Mouse (Mus musculus) midbrain, postnatal 0 days (tissue): ENCODE measurements around the gene Rimkla. TPM values are rescaled to one million over a fixed set of nuclear protein-coding genes. Genes with fewer than 3 reads are reported as not detected.

Experiments used
- ATAC-seq: fragments of 200-750 bp; cut with Nextera tagmentation; 2 replicates; pipeline ENCODE4 v1.8.0; 2017; ENCODE audit warnings: moderate number of reproducible peaks, mild to moderate bottlenecking, moderate TSS enrichment, moderate library complexity; ENCODE audit not compliant: low FRiP score
- DNase-seq: peaks from one replicate; pipeline ENCODE4 v3.0.0-alpha.2; 2015; ENCODE audit warnings: low spot score
- H3K27ac ChIP-seq: fragments of 300-500 bp; sonication (generic); 2 replicates; pipeline ENCODE4 v1.5.1; 2014; ENCODE audit warnings: low read depth, mild to moderate bottlenecking, low read length, mixed read lengths
- H3K27me3 ChIP-seq: fragments of 300-500 bp; sonication (generic); 2 replicates; pipeline ENCODE4 v1.6.1; 2014; ENCODE audit warnings: low read length, control low read depth, mixed read lengths; ENCODE audit not compliant: insufficient read depth
- H3K36me3 ChIP-seq: fragments of 300-500 bp; sonication (generic); 2 replicates; pipeline ENCODE4 v1.6.1; 2014; ENCODE audit warnings: low read length, control low read depth, mixed read lengths; ENCODE audit not compliant: insufficient read depth
- H3K4me1 ChIP-seq: fragments of 300-500 bp; sonication (generic); 2 replicates; pipeline ENCODE4 v1.6.1; 2014; ENCODE audit warnings: mild to moderate bottlenecking, control low read depth, antibody characterized with exemption, low read length, mixed read lengths; ENCODE audit not compliant: insufficient read depth
- H3K4me2 ChIP-seq: fragments of 300-500 bp; sonication (generic); 2 replicates; pipeline ENCODE4 v1.6.1; 2014; ENCODE audit warnings: low read depth, mild to moderate bottlenecking, low read length, mixed read lengths; ENCODE audit not compliant: poor library complexity, severe bottlenecking
- H3K4me3 ChIP-seq: fragments of 300-500 bp; sonication (generic); 2 replicates; pipeline ENCODE4 v1.5.1; 2014; ENCODE audit warnings: low read depth, mild to moderate bottlenecking, low read length, moderate library complexity
- H3K9ac ChIP-seq: fragments of 300-500 bp; sonication (generic); replicated peaks from 2 replicates; pipeline ENCODE4 v1.6.1; 2014; ENCODE audit warnings: mild to moderate bottlenecking, low read length, moderate library complexity, mixed read lengths; ENCODE audit not compliant: poor library complexity, severe bottlenecking
- H3K9me3 ChIP-seq: fragments of 300-500 bp; sonication (generic); 2 replicates; pipeline ENCODE4 v1.6.1; 2016; ENCODE audit warnings: low read length, control low read depth
- CTCF ChIP-seq: IDR thresholded peaks from 2 replicates; pipeline ENCODE4 v1.5.1; 2016; ENCODE audit warnings: antibody characterized with exemption, mild to moderate bottlenecking
- WGBS: fragments of 180-500 bp; shearing (Covaris S2); extraction: QIAGEN DNeasy Blood & Tissue Kit; methylation state at CpG from one replicate; pipeline ENCODE4 v1.1.7; 2014; 5-methylcytosine and 5-hydroxymethylcytosine counted together
- polyA plus RNA-seq: library from polyadenylated mRNA; unstranded; fragments of >200 nt; fragmentation: Nextera tagmentation; extraction: Ambion mirVana; gene quantifications from 2 replicates; pipeline ENCODE4 v1.2.1, GENCODE M21; 2015
- total RNA-seq: library from RNA; depleted of rRNA; stranded (reverse); fragments of >200 nt; gene quantifications from 2 replicates; pipeline ENCODE4 v1.2.3, GENCODE M21; 2014; rRNA removed

The Rimkla gene
- total and polyA plus RNA-seq, 2 experiments from 2014 or later = 25.8 to 45.3 TPM

DNA sequence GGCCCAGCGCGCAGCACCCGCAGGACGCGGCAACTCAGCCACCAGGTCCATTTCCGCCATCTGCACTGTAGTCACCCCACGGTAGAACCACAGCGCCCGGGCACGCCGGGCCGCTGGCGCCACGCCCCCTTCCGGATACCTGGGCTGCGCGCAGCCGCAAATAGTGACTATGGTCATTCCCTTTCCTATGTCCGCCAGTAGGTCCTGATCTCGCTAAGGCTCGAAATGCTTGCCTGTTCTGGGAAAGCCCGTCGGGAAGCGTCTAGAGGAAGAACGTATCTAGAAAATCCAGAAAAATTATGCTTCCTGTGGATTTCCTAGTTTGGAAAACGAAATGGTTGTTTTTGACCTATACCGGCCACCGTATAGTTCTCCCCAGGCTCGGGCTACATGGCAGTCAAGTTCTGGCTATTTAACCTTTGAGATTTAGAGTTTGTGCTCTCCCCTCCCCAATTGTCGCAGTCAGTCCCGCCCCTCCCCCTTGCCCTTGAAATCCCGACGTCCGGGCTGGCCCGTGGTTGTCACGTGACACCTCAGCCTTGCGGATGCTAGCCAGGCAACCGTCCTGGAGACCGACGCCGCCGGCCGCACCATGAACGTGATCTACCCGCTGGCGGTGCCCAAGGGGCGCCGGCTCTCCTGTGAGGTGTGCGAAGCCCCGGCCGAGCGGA, 70.0 kb downstream of the Rimkla start, which contains the start of the genes Ppcs and Zmynd12:
TSS of gene Ppcs (minus strand) at position 127 of the 671 bp plus-strand sequence.
TSS of gene Zmynd12 (plus strand) at position 521 of the 671 bp plus-strand sequence.
- Histone ChIP-seq H3K4me2 (peak within 1 kb of the TSS; percentile 86), H3K27ac (peak within 1 kb of the TSS; percentile 84), H3K36me3 (no peaks in the 10 kb centered on the region), H3K4me3 (peak within 1 kb of the TSS; percentile 49), H3K9ac (peak within 1 kb of the TSS; percentile 60), H3K9me3 (no peaks in the 10 kb centered on the region), H3K27me3 (no peaks in the 10 kb centered on the region), H3K4me1 (peaks cover 5% of the 10 kb centered on the region; the same call in 1 of the 2 replicates)
- peak; percentile 93 for DNase-seq
- WGBS = under 1% methylated on average over 52 of the region's 52 CpGs
- peak; percentile 90 for ATAC-seq
- peak; percentile 56 for TF ChIP-seq CTCF

DNA sequence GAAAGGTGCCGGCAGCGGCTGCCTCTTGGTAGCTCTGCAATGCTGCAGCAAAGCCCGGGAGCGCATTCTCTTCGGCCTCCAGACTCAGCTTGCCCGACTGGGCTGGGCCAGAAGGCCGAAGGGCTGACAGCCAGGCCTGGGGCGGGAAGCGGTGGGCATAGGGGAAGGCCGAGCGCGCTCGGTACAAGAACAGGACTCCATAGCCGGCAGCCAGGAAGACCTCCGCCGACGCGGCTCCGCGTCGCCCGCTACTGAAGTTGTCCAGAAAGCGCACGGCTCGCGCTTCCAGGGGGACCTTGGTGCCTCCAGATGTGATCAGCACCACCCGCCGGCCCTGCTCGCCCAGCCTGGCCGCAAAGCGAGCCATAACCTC, 70.5 kb downstream of the Rimkla start:
- peak overlapping the region; percentile 86 for H3K4me2 ChIP-seq
- TF ChIP-seq CTCF = no peak
- H3K4me1 ChIP-seq = peaks cover 5% of the 10 kb centered on the region; the same call in 1 of the 2 replicates
- WGBS = under 1% methylated on average over 30 of the region's 31 CpGs
- no peaks in the 10 kb centered on the region for H3K36me3 ChIP-seq
- peak overlapping the region; percentile 60 for H3K9ac ChIP-seq
- ATAC-seq = no peak; the same call in 1 of the 2 replicates
- H3K27me3 ChIP-seq = no peaks in the 10 kb centered on the region
- DNase-seq = peak; percentile 50
- H3K27ac ChIP-seq = peak overlapping the region; percentile 84
- H3K9me3 ChIP-seq = no peaks in the 10 kb centered on the region
- peak overlapping the region; percentile 49 for H3K4me3 ChIP-seq

- Histone ChIP-seq H3K4me1 (peaks cover 5% of the 10 kb centered on the region; the same call in 1 of the 2 replicates), H3K27ac (no peak overlapping the region), H3K4me2 (peak overlapping the region; percentile 86), H3K36me3 (no peaks in the 10 kb centered on the region), H3K9ac (peak overlapping the region; percentile 60), H3K9me3 (no peaks in the 10 kb centered on the region), H3K27me3 (no peaks in the 10 kb centered on the region), H3K4me3 (peak overlapping the region; percentile 49)
- ATAC-seq (no peak), DNase-seq (no peak)
- no peak for TF ChIP-seq CTCF
- 81% methylated on average over 3 of the region's 3 CpGs for WGBS
Observed at GRCm38 (mm10) chr4:119421191-119421590, 71.2 kb downstream of the Rimkla start.

DNA sequence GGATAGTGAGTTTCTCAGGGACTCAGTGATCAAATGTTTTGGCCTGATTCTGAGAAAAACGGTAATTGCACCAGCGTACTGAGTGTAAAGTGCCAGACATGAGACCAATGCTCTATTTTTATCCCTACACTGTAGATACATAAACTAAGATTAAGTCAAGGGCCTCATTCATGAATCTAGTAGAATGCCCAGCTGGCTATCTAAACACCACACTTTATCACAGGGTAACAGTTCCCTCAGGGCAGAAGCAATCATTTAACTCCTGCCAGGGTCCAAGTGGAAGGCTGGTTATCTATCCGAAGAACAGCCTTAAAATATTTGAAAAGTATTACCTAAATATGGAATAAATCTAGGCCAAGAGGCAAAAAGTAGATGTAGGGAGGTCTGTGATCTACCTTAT, 74.5 kb downstream of the Rimkla start:
- no peak overlapping the region for H3K9ac ChIP-seq
- no peak overlapping the region for H3K4me2 ChIP-seq
- TF ChIP-seq CTCF = no peak
- WGBS = 93% methylated on average over 3 of the region's 3 CpGs
- H3K27me3 ChIP-seq = no peaks in the 10 kb centered on the region
- H3K4me1 ChIP-seq = peaks cover 5% of the 10 kb centered on the region; the same call in 1 of the 2 replicates
- no peak for ATAC-seq
- H3K4me3 ChIP-seq = no peak overlapping the region
- H3K27ac ChIP-seq = no peak overlapping the region
- DNase-seq = no peak
- H3K36me3 ChIP-seq = no peaks in the 10 kb centered on the region
- no peaks in the 10 kb centered on the region for H3K9me3 ChIP-seq

- ATAC-seq (no peak), DNase-seq (no peak)
- H3K36me3 ChIP-seq = no peaks in the 10 kb centered on the region
- H3K27me3 ChIP-seq = no peaks in the 10 kb centered on the region
- peaks cover 7% of the 10 kb centered on the region; the same call in 1 of the 2 replicates for H3K4me1 ChIP-seq
- no peak for TF ChIP-seq CTCF
- H3K9ac ChIP-seq = no peak overlapping the region
- no peak overlapping the region for H3K4me3 ChIP-seq
- H3K4me2 ChIP-seq = no peak overlapping the region
- H3K9me3 ChIP-seq = no peaks in the 10 kb centered on the region
- 87% methylated on average over 3 of the region's 3 CpGs for WGBS
- H3K27ac ChIP-seq = no peak overlapping the region
Observed at GRCm38 (mm10) chr4:119417270-119417669, 75.2 kb downstream of the Rimkla start.

Other genes starting within 250 kb of the Rimkla start
- gene Cldn19, start 237.2 kb downstream of the Rimkla start, total RNA-seq = 2.7 and 4.5 TPM in 2 replicates
- 0.75 and 0.77 TPM in 2 replicates for gene Cldn19, start 237.2 kb downstream of the Rimkla start, polyA plus RNA-seq
- 678 and 724 TPM in 2 replicates for gene Ybx1, start 198.0 kb downstream of the Rimkla start, total RNA-seq
- 971 and 1,006 TPM in 2 replicates for gene Ybx1, start 198.0 kb downstream of the Rimkla start, polyA plus RNA-seq
- 22.8 and 30.3 TPM in 2 replicates for gene Ppih, start 172.1 kb downstream of the Rimkla start, total RNA-seq
- 42.7 and 44.3 TPM in 2 replicates for gene Ppih, start 172.1 kb downstream of the Rimkla start, polyA plus RNA-seq
- 9.6 and 11.9 TPM in 2 replicates for gene Ccdc30, start 77.1 kb downstream of the Rimkla start, total RNA-seq
- 24.1 and 24.2 TPM in 2 replicates for gene Ccdc30, start 77.1 kb downstream of the Rimkla start, polyA plus RNA-seq
- gene Ppcs, start 70.2 kb downstream of the Rimkla start, total RNA-seq = 14.7 and 19.2 TPM in 2 replicates
- 23.4 and 26.4 TPM in 2 replicates for gene Ppcs, start 70.2 kb downstream of the Rimkla start, polyA plus RNA-seq
- gene Zmynd12, start 69.8 kb downstream of the Rimkla start, total RNA-seq = 0.16 TPM in 1 of 2 replicates, not detected in the other
- gene Zmynd12, start 69.8 kb downstream of the Rimkla start, polyA plus RNA-seq = 0.44 and 0.64 TPM in 2 replicates
- gene Foxj3, start 44.4 kb upstream of the Rimkla start, total RNA-seq = 39.1 and 46.0 TPM in 2 replicates
- 21.3 and 26.4 TPM in 2 replicates for gene Foxj3, start 44.4 kb upstream of the Rimkla start, polyA plus RNA-seq
- 19.0 and 27.4 TPM in 2 replicates for gene Frg2f1, start 46.9 kb upstream of the Rimkla start, total RNA-seq
- gene Frg2f1, start 46.9 kb upstream of the Rimkla start, polyA plus RNA-seq = 15.9 and 16.1 TPM in 2 replicates
- not detected in 2 replicates for gene Guca2a, start 145.1 kb upstream of the Rimkla start, total RNA-seq
- gene Guca2a, start 145.1 kb upstream of the Rimkla start, polyA plus RNA-seq = not detected in 2 replicates
- gene Guca2b, start 166.3 kb upstream of the Rimkla start, total RNA-seq = not detected in 2 replicates
- not detected in 2 replicates for gene Guca2b, start 166.3 kb upstream of the Rimkla start, polyA plus RNA-seq
- gene Hivep3, start 241.2 kb upstream of the Rimkla start, total RNA-seq = 18.3 and 19.3 TPM in 2 replicates
- 14.3 and 16.5 TPM in 2 replicates for gene Hivep3, start 241.2 kb upstream of the Rimkla start, polyA plus RNA-seq